Mouse (Mus musculus) intestine, postnatal 0 days (tissue): ENCODE results near the gene Usp3. TPM values are rescaled to one million over a fixed set of nuclear protein-coding genes. Genes with fewer than 3 reads are reported as not detected.

Source experiments
- ATAC-seq: fragments of 200-750 bp; cut with Nextera tagmentation; 2 replicates; pipeline ENCODE4 v1.8.0; 2017; ENCODE audit warnings: mild to moderate bottlenecking, moderate TSS enrichment, moderate library complexity
- H3K27ac ChIP-seq: fragments of 300-500 bp; sonication (generic); 2 replicates; pipeline ENCODE4 v1.5.1; 2014; ENCODE audit warnings: mild to moderate bottlenecking, low read depth, low read length, moderate library complexity
- H3K27me3 ChIP-seq: fragments of 300-500 bp; sonication (generic); replicated peaks from 2 replicates; pipeline ENCODE4 v1.6.1; 2014; ENCODE audit warnings: low read length, mixed read lengths; ENCODE audit not compliant: control insufficient read depth, insufficient read depth
- H3K36me3 ChIP-seq: fragments of 300-500 bp; sonication (generic); 2 replicates; pipeline ENCODE4 v1.6.1; 2014; ENCODE audit warnings: mild to moderate bottlenecking, moderate library complexity; ENCODE audit not compliant: control insufficient read depth, insufficient read depth
- H3K4me1 ChIP-seq: fragments of 300-500 bp; sonication (generic); replicated peaks from 2 replicates; pipeline ENCODE4 v1.6.1; 2014; ENCODE audit warnings: antibody characterized with exemption, low read length, mixed read lengths; ENCODE audit not compliant: control insufficient read depth, insufficient read depth
- H3K4me2 ChIP-seq: fragments of 300-500 bp; sonication (generic); replicated peaks from 2 replicates; pipeline ENCODE4 v1.6.1; 2014; ENCODE audit warnings: low read depth, mild to moderate bottlenecking, moderate library complexity
- H3K4me3 ChIP-seq: fragments of 300-500 bp; sonication (generic); 2 replicates; pipeline ENCODE4 v1.5.1; 2014; ENCODE audit warnings: low read depth, low read length
- H3K9ac ChIP-seq: fragments of 300-500 bp; sonication (generic); 2 replicates; pipeline ENCODE4 v1.6.1; 2014; ENCODE audit warnings: mild to moderate bottlenecking, low read depth, low read length
- H3K9me3 ChIP-seq: fragments of 300-500 bp; sonication (generic); 2 replicates; pipeline ENCODE4 v1.6.1; 2016; ENCODE audit warnings: mixed run types; ENCODE audit not compliant: control insufficient read depth
- CTCF ChIP-seq: sonication (generic); IDR thresholded peaks from 2 replicates; pipeline ENCODE4 v1.5.1; 2016; ENCODE audit warnings: low read depth, mild to moderate bottlenecking, control low read depth, antibody characterized with exemption, moderate library complexity
- WGBS: fragments of 180-500 bp; shearing (Covaris S2); extraction: QIAGEN DNeasy Blood & Tissue Kit; methylation state at CpG from one replicate; pipeline ENCODE4 v1.1.7; 2014; 5-methylcytosine and 5-hydroxymethylcytosine counted together
- polyA plus RNA-seq: library from polyadenylated mRNA; unstranded; fragments of >200 nt; fragmentation: Nextera tagmentation; extraction: Ambion mirVana; gene quantifications from 2 replicates; pipeline ENCODE4 v1.2.1, GENCODE M21; 2015

Usp3 gene
- polyA plus RNA-seq, 1 experiment from 2014 or later = 63.5 TPM

DNA sequence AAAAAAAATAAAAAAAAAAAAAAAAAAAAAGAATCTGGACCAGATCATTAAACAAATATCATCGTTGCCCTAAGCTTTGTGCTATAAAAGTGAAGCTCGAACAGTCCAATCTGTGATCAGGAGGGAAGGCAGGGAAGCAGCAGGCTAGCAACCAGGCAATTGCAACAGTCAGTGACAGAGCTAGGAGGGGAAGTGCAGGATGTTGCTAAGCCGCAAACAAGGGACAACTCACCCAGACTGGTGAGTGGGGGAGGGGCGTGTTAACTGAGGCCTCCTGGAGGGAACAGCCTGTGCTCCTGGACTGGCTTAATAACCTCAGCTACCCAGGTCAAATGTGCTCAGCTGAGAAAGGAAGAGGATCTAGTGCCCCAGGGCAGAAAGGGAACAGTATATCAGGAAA is 6.6 kb upstream of the Usp3 start:
- Histone ChIP-seq H3K4me3 (no peak overlapping the region), H3K4me2 (no peak overlapping the region), H3K9ac (no peak overlapping the region), H3K27ac (no peak overlapping the region; the same call in 1 of the 2 replicates), H3K36me3 (no peaks in the 10 kb centered on the region), H3K9me3 (no peaks in the 10 kb centered on the region), H3K4me1 (peaks cover 4% of the 10 kb centered on the region; the same call in 1 of the 2 replicates), H3K27me3 (no peaks in the 10 kb centered on the region)
- no peak for TF ChIP-seq CTCF
- WGBS = 13% methylated on average over 4 of the region's 4 CpGs
- peak; percentile 60 for ATAC-seq

- WGBS = 70% methylated on average over 5 of the region's 5 CpGs
- Histone ChIP-seq H3K9ac (no peak overlapping the region), H3K27me3 (no peaks in the 10 kb centered on the region), H3K36me3 (no peaks in the 10 kb centered on the region), H3K4me3 (no peak overlapping the region), H3K9me3 (no peaks in the 10 kb centered on the region), H3K4me1 (no peaks in the 10 kb centered on the region), H3K27ac (no peak overlapping the region), H3K4me2 (no peak overlapping the region)
- no peak for ATAC-seq
- no peak for TF ChIP-seq CTCF
Observed at GRCm38 (mm10) chr9:66598636-66599035, 5.7 kb upstream of the Usp3 start.

- Histone ChIP-seq H3K9me3 (no peaks in the 10 kb centered on the region), H3K4me3 (no peak overlapping the region), H3K27ac (no peak overlapping the region), H3K9ac (no peak overlapping the region), H3K4me2 (no peak overlapping the region), H3K27me3 (no peaks in the 10 kb centered on the region), H3K4me1 (no peaks in the 10 kb centered on the region), H3K36me3 (no peaks in the 10 kb centered on the region)
- ATAC-seq = no peak
- 54% methylated on average over 7 of the region's 7 CpGs for WGBS
- no peak for TF ChIP-seq CTCF
Observed at GRCm38 (mm10) chr9:66597480-66598215, 4.7 kb upstream of the Usp3 start.

- Histone ChIP-seq H3K4me1 (no peaks in the 10 kb centered on the region), H3K9ac (no peak overlapping the region), H3K27me3 (no peaks in the 10 kb centered on the region), H3K36me3 (no peaks in the 10 kb centered on the region), H3K9me3 (no peaks in the 10 kb centered on the region), H3K4me2 (no peak overlapping the region), H3K4me3 (no peak overlapping the region), H3K27ac (no peak overlapping the region)
- 57% methylated on average over 6 of the region's 6 CpGs for WGBS
- no peak for TF ChIP-seq CTCF
- ATAC-seq = no peak
Observed at GRCm38 (mm10) chr9:66597076-66597475, 4.1 kb upstream of the Usp3 start.

- H3K4me3 ChIP-seq = no peak overlapping the region
- no peak overlapping the region for H3K27ac ChIP-seq
- no peak overlapping the region for H3K4me2 ChIP-seq
- no peaks in the 10 kb centered on the region for H3K27me3 ChIP-seq
- H3K9ac ChIP-seq = no peak overlapping the region
- H3K4me1 ChIP-seq = 0 out of 2 replicates have a peak, but pooled peaks cover under 1% of the 10 kb centered on the region
- no peak for ATAC-seq
- no peak for TF ChIP-seq CTCF
- 56% methylated on average over 5 of the region's 5 CpGs for WGBS
- no peaks in the 10 kb centered on the region for H3K9me3 ChIP-seq
- H3K36me3 ChIP-seq = no peaks in the 10 kb centered on the region
Observed at GRCm38 (mm10) chr9:66595722-66596675, 3.1 kb upstream of the Usp3 start.

DNA sequence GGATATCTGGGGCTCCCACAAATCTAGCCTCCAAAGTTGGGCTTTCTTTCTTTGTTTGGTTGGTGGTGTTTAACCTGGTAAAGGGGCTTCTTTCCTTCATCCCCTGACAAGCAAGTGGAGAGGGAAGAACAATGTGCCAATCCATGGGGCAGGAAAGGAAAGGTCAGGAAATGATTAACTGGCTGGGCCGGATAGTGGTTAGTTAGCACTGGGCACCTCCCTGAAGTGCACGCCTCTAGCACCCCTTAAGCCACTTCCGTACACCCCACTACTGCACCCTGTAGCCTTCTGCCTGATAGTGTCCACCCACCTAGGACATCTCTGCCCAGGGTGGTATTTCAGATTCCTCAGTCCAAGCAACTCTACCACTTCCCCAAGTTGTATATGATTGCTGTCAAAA is 1.1 kb upstream of the Usp3 start:
- peak overlapping the region; percentile 99 for H3K27ac ChIP-seq
- H3K36me3 ChIP-seq = no peaks in the 10 kb centered on the region
- H3K27me3 ChIP-seq = no peaks in the 10 kb centered on the region
- peak overlapping the region; percentile 100; the same call in 1 of the 2 replicates for H3K9ac ChIP-seq
- peak overlapping the region; percentile 79 for H3K4me2 ChIP-seq
- H3K4me3 ChIP-seq = peak overlapping the region; percentile 97; the same call in 1 of the 2 replicates
- 37% methylated on average over 3 of the region's 3 CpGs for WGBS
- peaks cover 9% of the 10 kb centered on the region for H3K4me1 ChIP-seq
- ATAC-seq = no peak
- no peaks in the 10 kb centered on the region for H3K9me3 ChIP-seq
- no peak for TF ChIP-seq CTCF
